Mouse (Mus musculus): Measurements from ENCODE around the gene Olfr160.
A peak's percentile ranks its signal among the peaks of the same experiment; 100 is the strongest.

Olfr160 gene

GRCm38 (mm10) chr9:37716150-37716549 is at the start of gene Olfr160:
Gene Olfr160 (minus strand): TSS chr9:37716250.
- DNase-seq (ENCODE audit: low read depth): no peak

DNA sequence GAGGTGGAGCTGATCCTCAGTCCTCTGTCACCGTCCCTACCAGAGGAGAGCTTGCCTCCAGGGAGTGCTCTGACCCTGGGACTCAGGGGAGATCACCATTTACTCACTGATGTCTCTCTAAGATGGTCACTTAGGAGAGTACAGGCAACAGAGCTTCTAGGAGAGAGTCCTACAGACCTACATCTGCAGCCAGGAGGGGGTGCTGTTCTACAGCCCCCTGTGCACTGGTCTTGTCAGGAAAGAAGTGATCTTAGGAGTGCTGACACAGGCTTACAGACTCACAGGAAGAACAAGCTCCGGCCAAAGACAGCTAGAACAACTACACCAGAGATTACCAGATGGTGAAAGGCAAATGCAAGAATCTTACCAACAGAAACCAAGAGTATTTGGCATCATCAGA is 46.5 kb upstream of the Olfr160 start:
- no peak for DNase-seq (ENCODE audit: low read depth)

- DNase-seq (ENCODE audit: low read depth): no peak
Measured at GRCm38 (mm10) chr9:37761728-37762127, 45.7 kb upstream of the Olfr160 start.

GRCm38 (mm10) chr9:37752006-37752405 is 36.0 kb upstream of the Olfr160 start:
- DNase-seq (ENCODE audit: low read depth): no peak

DNA sequence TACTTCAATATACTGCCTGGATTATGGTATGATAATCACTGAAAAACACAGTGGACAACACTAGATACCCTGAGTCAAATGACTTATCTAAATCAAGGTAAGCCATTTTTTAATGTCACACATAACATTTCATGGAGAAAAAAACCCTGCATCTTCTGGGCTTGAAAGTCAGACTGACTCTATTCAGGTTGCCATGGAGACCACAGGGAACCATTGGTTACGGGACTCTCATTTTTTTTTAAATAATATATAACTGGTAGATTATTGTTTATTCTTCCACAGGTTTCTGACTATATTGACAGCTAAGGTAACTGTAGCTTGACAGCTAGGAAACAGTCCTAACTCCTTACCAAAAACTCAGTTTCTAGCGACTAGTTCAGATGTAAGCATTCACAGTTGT is 35.4 kb upstream of the Olfr160 start:
- DNase-seq (ENCODE audit: low read depth): no peak

DNA sequence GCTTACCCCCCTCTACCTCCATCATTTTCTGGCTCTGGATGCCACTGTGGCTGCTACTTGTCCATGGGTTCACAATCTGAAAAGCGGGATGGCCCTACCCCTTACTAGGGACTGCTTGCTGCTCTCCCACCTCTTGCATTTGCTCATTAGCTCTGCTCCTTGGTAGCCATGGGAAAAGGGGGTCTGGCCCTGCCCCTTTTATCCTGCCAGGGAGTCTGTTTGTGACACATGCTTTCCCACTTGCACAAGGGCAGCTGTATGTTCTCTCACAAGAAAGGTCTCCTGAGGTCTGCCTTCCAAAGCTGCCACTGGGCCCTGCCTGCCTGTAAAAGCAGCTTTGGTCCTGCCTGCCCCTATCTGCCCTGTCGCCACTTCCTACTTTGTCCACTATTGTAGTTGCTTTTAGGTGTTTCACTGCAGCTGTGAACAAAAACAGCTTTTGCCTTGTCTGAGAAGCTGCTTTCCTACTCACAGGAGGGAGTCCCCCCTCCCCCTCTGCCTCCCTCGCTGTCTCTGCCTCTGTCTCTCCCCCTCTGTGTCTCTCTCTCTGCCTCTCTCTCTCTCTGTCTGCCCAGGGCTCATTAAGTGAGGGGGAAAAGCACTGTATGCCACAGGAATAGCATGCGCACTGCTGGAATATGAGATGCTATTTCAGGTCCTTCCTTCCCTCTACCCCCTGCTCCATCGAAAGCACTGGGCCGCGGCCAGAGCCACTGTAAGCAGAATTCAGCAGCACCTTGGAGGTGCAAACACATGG is 34.4 kb upstream of the Olfr160 start:
- no peak for DNase-seq (ENCODE audit: low read depth)

GRCm38 (mm10) chr9:37744806-37745205 is 28.8 kb upstream of the Olfr160 start, which contains the start of gene Olfr874:
Gene Olfr874 (plus strand): TSS chr9:37745106.
- no peak for DNase-seq (ENCODE audit: low read depth)

GRCm38 (mm10) chr9:37734310-37734709 is 18.3 kb upstream of the Olfr160 start:
- DNase-seq (ENCODE audit: low read depth): no peak

DNA sequence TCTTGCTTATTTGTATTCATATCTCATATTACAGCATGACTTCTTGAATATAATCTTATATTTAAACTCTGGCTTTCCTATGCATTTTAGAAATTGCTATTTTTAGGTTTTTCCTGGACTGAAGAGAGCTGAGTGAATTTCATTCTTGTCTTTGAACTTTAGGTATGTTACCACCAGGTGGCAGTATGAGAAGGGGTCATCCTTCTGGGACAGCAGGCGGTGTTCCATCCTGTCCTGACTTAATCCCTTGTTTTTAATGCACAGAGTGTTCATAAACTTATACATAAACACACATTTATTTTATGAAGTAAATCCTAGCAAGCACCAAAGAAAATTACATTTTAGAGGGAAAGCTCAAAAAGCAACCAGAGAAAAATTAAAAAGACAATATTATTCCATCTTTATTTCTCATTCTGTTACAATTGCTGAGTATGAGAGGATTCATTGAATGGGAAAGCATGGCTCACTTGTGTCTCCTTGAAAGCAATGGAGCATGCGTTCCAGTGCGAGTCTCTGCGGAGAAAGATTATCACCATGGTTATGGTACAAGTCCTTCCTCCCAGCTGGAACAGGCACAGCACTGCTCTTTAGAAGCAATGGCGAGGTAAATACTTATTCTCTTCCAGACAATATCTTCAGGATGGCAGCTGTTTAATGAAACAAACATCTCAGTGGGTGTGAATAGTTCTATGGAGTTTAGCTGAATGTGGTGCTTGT is 25.9 kb downstream of the Olfr160 start:
- no peak for DNase-seq (ENCODE audit: low read depth)

GRCm38 (mm10) chr9:37687941-37688303 is 28.1 kb downstream of the Olfr160 start:
- DNase-seq (ENCODE audit: low read depth): no peak

DNA sequence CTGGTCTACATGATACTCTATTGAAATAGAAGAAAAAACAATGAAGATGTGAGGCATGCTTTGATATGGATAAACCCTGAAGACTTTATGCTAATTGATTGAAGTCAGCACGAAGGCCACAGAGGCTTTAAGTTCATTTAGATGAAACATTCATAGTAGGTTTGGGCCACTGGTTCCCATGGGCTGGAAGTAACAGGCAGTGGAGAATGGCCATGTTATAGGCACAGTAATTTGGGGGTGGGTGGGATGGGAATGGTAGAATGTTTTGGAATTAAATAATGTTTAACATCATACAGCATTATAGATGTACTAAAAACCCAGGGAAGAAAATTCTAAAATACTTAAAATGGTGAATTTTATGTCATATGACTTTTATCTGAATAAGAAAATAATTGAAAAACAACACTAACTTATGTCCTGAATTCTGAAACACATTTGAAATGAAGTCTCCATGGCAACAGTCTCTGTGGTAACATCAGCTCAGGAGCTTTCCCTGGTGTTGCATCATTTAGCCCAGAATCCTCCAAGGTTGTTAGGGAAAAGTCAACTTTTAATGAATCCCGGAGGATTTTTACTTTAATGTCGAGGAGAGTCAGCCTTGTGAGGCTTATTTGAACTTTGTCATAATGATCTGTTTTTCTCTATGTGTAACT is 28.6 kb downstream of the Olfr160 start:
- DNase-seq (ENCODE audit: low read depth): peak; percentile 7

DNA sequence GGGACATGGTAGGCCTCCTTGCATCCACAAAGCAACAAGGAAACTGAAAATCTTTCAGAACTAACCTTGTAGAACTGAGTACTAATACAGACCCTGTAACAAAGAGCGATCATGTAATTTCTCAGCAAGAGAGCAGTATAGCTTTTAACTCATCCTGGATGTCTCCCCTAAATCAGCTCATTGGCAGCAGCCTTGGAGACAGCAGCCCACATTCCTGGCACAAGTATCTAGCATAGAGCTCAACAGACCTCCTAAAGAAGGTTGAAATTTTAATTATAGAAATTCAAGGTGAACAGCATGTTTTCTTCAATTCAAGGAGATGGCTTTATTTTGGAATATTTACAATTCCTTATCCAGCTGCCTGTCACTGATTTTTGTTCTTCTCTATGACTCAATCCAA is 34.9 kb downstream of the Olfr160 start:
- DNase-seq (ENCODE audit: low read depth): no peak

DNA sequence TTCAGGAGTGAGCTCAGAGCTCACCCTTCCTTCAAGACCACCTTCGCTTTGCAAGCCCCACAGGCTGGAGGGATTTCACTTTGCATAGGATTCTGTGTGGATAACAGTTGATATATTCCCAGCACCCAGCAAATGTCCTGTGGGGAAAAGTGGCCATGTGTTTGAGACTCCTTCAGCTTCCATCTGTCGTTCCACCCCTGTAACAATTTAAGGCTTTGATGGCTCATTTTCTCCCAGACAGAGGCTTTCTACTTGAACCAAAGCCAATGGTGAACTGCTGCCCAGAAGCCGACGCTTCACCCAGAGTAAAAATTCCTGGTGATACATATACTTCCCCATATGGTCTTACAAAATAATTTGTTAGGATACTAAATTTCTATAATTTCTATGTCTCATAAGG is 40.8 kb downstream of the Olfr160 start:
- DNase-seq (ENCODE audit: low read depth): no peak

DNA sequence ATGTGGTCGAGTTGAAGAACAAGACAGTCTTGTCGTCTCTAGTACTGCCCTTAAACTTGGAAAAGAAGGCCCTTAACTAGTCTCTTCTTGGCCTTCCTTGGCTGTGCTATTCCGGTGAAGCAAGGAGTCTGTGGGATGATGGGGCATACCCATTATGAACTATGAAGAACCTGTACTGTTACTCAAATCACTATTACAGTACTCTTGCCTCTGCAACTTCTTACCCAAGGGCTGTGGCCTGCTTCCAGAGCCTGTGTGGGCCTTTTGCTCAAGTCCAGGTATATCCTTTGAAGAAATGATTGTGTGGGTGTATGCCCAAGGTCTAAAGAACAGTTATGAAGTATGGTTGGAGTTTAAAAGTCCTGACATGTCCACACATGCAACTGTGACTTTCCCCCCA is 45.8 kb downstream of the Olfr160 start:
- no peak for DNase-seq (ENCODE audit: low read depth)

GRCm38 (mm10) chr9:37669678-37670077 is 46.4 kb downstream of the Olfr160 start:
- peak; percentile 11 for DNase-seq (ENCODE audit: low read depth)

DNA sequence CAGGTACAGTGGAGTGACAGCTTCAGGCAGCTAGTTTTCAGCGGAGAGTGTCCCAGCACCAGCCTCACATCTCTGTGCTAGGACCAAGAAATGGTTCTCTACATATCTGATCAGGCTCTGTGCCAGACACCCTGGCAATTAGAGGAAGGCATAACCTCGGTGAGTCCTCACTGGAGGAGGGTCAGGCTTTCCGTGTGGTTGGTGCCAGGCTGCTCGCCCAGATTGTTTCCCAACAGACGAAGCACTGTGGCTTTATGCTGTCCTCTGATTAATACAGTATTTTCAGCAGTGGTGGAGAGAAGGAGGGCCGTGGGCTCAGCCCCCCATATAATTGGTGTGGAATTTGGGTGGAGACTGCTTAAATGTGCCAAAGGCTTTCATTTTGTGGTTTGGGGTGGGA is 46.9 kb downstream of the Olfr160 start, which contains the start of gene Panx3:
Panx3 (minus strand) TSS at position 121 of the 400 bp plus-strand sequence.
- peak; percentile 37 for DNase-seq (ENCODE audit: low read depth)

GRCm38 (mm10) chr9:37666045-37666444 is 50.0 kb downstream of the Olfr160 start:
- no peak for DNase-seq (ENCODE audit: low read depth)

DNA sequence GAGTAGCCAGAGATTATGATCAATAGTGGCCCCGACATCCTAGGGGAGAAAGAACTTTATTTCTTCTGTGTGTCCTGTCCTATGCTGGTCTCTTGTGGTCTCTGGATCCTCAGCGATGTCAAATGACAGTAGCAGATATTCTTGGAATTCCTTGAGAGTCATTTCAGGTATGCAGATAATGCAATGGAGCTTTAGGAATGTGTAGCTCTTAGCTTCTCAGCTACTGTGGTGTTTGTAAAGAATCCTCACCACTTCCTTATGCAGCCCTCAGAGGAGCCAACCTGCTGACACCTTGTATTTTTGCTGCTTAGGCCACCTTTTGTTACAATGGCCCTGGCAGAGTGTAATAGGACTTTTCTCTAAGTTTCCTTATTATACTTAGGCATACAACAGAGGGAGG is 51.4 kb downstream of the Olfr160 start:
- no peak for DNase-seq (ENCODE audit: low read depth)

DNA sequence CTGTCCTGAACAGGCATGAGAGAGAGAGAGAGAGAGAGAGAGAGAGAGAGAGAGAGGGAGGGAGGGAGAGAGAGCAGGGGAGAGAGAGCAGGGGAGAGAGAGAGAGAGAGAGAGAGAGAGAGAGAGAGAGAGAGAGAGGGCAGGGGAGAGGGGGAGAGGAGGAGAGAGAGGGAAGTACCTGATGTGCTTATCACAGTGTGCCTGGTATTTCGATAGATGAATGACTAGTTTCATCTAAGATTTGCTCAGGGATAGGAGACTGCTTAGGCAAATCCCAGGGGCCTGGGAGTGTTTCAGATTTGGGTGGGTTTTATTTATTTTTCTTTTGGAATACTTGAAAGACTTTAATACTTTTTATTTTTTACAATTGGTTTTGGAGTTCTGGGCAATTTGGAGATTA is 52.8 kb downstream of the Olfr160 start:
- DNase-seq (ENCODE audit: low read depth): no peak

DNA sequence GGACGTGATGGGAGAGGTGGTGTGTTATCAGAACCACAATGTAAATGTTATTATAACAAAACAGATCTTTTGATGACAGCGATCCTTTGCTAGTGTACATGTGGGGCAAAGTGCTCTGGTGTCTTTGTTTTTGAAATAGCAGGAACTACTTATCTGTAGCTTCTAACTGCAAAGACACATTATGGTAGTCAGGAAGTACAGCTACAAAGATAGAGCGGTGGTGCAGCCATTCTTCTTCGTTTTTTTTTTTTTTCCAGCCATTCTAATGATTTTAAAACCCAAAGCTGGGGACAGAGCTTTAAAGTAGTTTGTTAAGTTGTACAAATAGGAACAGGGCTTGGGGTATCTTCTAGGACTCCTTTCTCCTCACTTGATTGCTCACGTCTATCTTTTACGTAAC is 56.6 kb downstream of the Olfr160 start:
- no peak for DNase-seq (ENCODE audit: low read depth)

Data from fibroblast of lung, adult 2 months (primary cell).